Mouse (Mus musculus) brain, embryonic 18.5 days (tissue): Measurements from ENCODE around the gene Vmn1r7.
"Not testable (repeated sequence)": the region's sequence is repeated elsewhere in the genome, so short reads cannot be mapped to it uniquely, and the experiment has no call there.

Experiments
- DNase-seq: peaks from one replicate; pipeline ENCODE4 v3.0.0-alpha.2; 2012; ENCODE audit warnings: low read depth, low spot score

The Vmn1r7 gene

GRCm38 (mm10) chr6:57025224-57025623 lies at the start of gene Vmn1r7:
Gene Vmn1r7, minus strand, starts transcription at chr6:57025324.
- DNase-seq = not testable (repeated sequence)

- DNase-seq = no peak
Observed at GRCm38 (mm10) chr6:57066487-57066886, 41.4 kb upstream of the Vmn1r7 start, which contains the start of gene Vmn1r9. Gene Vmn1r9, plus strand, starts transcription at chr6:57066787.

- DNase-seq = no peak
Observed at GRCm38 (mm10) chr6:57063730-57064129, 38.6 kb upstream of the Vmn1r7 start.

GRCm38 (mm10) chr6:57034674-57035073 lies 9.6 kb upstream of the Vmn1r7 start:
- DNase-seq = no peak

- no peak for DNase-seq
Observed at GRCm38 (mm10) chr6:57031984-57032383, 6.9 kb upstream of the Vmn1r7 start, which contains the start of gene Vmn1r8. Gene Vmn1r8, plus strand, starts transcription at chr6:57032284.

- no peak for DNase-seq
Observed at GRCm38 (mm10) chr6:56996943-56997342, 28.2 kb downstream of the Vmn1r7 start, which contains the start of gene Vmn1r6. Gene Vmn1r6, plus strand, starts transcription at chr6:56997243.
